13 mouse cellular contexts compared by ENCODE assay signal in the genomic region with DNA sequence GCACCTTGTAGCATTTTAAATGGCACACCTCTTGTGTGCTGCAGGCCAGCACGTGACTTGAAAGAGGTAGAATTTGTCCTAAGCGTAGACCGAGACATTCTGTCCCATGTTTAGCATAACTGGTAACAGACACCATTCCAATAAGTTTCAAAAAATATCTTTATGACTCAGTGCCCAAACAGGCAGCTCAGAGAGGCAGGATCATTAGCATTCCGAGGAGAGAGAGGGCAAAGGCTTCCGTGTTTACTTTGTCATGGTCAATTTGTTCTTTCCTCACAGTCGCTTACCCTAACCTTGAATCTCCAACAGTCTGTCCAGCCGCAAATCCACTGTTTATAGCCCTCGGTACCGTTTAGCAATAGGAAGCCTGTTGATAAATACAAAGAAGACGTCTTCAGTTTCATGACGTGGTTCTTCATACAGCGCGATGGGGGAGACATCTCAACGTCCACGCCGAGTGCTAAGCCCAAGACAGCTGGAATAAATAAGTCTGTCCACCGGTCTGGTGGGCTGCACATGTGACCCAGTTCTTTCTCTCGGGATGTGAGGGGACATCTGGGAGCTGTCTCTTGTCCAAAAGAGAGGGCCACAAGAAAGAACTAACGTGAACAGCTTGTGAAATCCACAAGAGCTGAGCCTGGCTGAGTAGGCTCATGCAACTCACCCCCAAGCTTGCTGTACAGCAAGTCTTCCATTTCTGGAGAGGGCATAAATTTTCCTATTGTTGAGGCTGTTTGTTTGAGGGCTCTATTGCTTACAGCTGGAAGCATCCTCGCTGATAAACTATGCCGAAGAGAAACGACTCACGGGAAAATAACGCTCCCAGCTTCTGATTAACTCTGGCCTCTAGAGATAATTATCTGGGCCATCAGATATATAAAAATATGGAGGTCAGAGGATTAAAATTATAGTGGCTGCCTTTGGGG. TPM values are rescaled to one million over a fixed set of nuclear protein-coding genes. Genes with fewer than 3 reads are reported as not detected.
DNase-seq lines count a peak whose midpoint lies in the region; ATAC-seq and TF ChIP-seq lines count a peak whose summit lies in the region.
"Had no signal": no experiment of that assay in that cellular context is flagged by ENCODE, and none has a peak within 500 bp of the region (broad histone marks: within the 10 kb centered on the region; RNA-seq: fewer than 3 reads in every experiment).

No protein-coding gene starts in this region.

- no peaks in the 10 kb centered on the region for H3K9me3 ChIP-seq in intestine, embryonic 15.5 days
- H3K9me3 ChIP-seq in neural tube, embryonic 11.5 days (ENCODE audit: control insufficient read depth, low read length): no peaks in the 10 kb centered on the region
- H3K9me3 ChIP-seq: hindbrain, embryonic 10.5 days had no signal

- DNase-seq in gastrocnemius, adult 2 months: no peak
- no peak for DNase-seq in gastrocnemius, postnatal 36 days
- peak; percentile 50 for DNase-seq in Muller cell, postnatal 12 days (ENCODE audit: inconsistent ontology term)
- peak; percentile 24 for DNase-seq in neural tube, embryonic 11.5 days (ENCODE audit: low spot score)
- no peak for DNase-seq in thymus, postnatal 10 days (ENCODE audit: low spot score in 2 of 2)
- no peak for DNase-seq in T-cell, adult 2 months (ENCODE audit: low spot score)
- DNase-seq: cerebellum, adult 11-12 months had no signal

- H3K27me3 ChIP-seq in intestine, embryonic 15.5 days (replicated peaks): no peaks in the 10 kb centered on the region
- no peaks in the 10 kb centered on the region for H3K27me3 ChIP-seq in neural tube, embryonic 11.5 days (ENCODE audit: control insufficient read depth, insufficient read depth, low read length)

- H3K36me3 ChIP-seq in intestine, embryonic 15.5 days: no peaks in the 10 kb centered on the region
- no peaks in the 10 kb centered on the region for H3K36me3 ChIP-seq in neural tube, embryonic 11.5 days (ENCODE audit: control insufficient read depth, insufficient read depth, low read length)
- H3K36me3 ChIP-seq: hindbrain, embryonic 10.5 days had no signal

- no peak for ATAC-seq in intestine, embryonic 15.5 days
- ATAC-seq in neural tube, embryonic 11.5 days (ENCODE audit: insufficient read depth, low FRiP score, low TSS enrichment): no peak
- no peak for ATAC-seq in megakaryocyte, adult 5-6 weeks (ENCODE audit: poor library complexity, severe bottlenecking)
- ATAC-seq: activated CD4-positive, CD25-positive, alpha-beta regulatory T cell, adult 4 months; CD4-positive, CD25-positive, alpha-beta regulatory T cell, adult 4 months; midbrain, embryonic 16.5 days had no signal

- intact Hi-C loops in gastrocnemius, adult 2 months (cut with DNase I): no loop called here
- intact Hi-C loops in gastrocnemius, postnatal 36 days (cut with DNase I): no loop called here

- peak overlapping the region; percentile 40 for H3K4me2 ChIP-seq in intestine, embryonic 15.5 days (replicated peaks)
- 0 out of 2 replicates have a peak overlapping the region, but pooled peaks have one; percentile 4 for H3K4me2 ChIP-seq in neural tube, embryonic 11.5 days (ENCODE audit: low read depth)

- H3K4me3 ChIP-seq in gastrocnemius, adult 2 months: peak overlapping the region; percentile 45
- H3K4me3 ChIP-seq in intestine, embryonic 15.5 days (replicated peaks): no peak overlapping the region; the same call in 1 of the 2 replicates
- no peak overlapping the region for H3K4me3 ChIP-seq in neural tube, embryonic 11.5 days (ENCODE audit: low read depth, low read length)
- H3K4me3 ChIP-seq: hindbrain, embryonic 10.5 days had no signal

- 30% methylated on average over 24 of the region's 24 CpGs for WGBS in intestine, embryonic 15.5 days
- WGBS in neural tube, embryonic 11.5 days: 45% methylated on average over 24 of the region's 24 CpGs

- H3K9ac ChIP-seq in intestine, embryonic 15.5 days: no peak overlapping the region
- peak overlapping the region; percentile 7; the same call in 1 of the 2 replicates for H3K9ac ChIP-seq in neural tube, embryonic 11.5 days (ENCODE audit: low read length)

- no peak for TF ChIP-seq CTCF in gastrocnemius, adult 2 months (IDR thresholded peaks at IDR 0.05)

- peaks cover 4% of the 10 kb centered on the region; the same call in 1 of the 2 replicates for H3K4me1 ChIP-seq in intestine, embryonic 15.5 days (replicated peaks)
- H3K4me1 ChIP-seq in neural tube, embryonic 11.5 days (ENCODE audit: control insufficient read depth, insufficient read depth, low read length): peaks cover 6% of the 10 kb centered on the region; the same call in 1 of the 2 replicates

- H3K27ac ChIP-seq in gastrocnemius, adult 2 months: peak overlapping the region; percentile 71
- H3K27ac ChIP-seq in intestine, embryonic 15.5 days: peak overlapping the region; percentile 54
- H3K27ac ChIP-seq in neural tube, embryonic 11.5 days (ENCODE audit: low read depth, low read length): no peak overlapping the region
- H3K27ac ChIP-seq: hindbrain, embryonic 10.5 days had no signal

RNA-seq across cellular contexts. Expression of a gene that starts 47.7 kb away (rescaled TPM):
- 10 to 100 TPM; 33.2 to 36.3 TPM for total RNA-seq in gastrocnemius, adult 2 months (2021)
- total RNA-seq in gastrocnemius, postnatal 36 days (2021): 10 to 100 TPM; 29.6 to 30.8 TPM
- polyA plus RNA-seq in intestine, embryonic 15.5 days (2015; fragmentation: Nextera tagmentation; extraction: Ambion mirVana): 139 and 144 TPM in 2 replicates
- polyA plus RNA-seq in neural tube, embryonic 11.5 days (2014; fragmentation: Nextera tagmentation; extraction: Ambion mirVana): 164 and 165 TPM in 2 replicates
- total RNA-seq in megakaryocyte, adult 5-6 weeks (2015): 41.8 and 43.9 TPM in 2 replicates
- total RNA-seq in megakaryocyte, adult 5-6 weeks (2017): 43.9 and 46.7 TPM in 2 replicates

Comparison
In these comparisons a context has a peak if more than half of its experiments do, and no peak if none do; other contexts are left out.
1. DNase-seq: peak in Muller cell, postnatal 12 days (single experiment) and neural tube, embryonic 11.5 days (single experiment); none in gastrocnemius, adult 2 months (single experiment), gastrocnemius, postnatal 36 days (0 of 2), thymus, postnatal 10 days (0 of 2) and T-cell, adult 2 months (single experiment).